Mouse (Mus musculus): ENCODE measurements at regions not wholly inside any gene's neighbourhood (a gene's known extent, or its start where the extent isn't known, plus 50 kb on each side); places are given as distances from the start of the nearest gene placed in this dataset.

DNA sequence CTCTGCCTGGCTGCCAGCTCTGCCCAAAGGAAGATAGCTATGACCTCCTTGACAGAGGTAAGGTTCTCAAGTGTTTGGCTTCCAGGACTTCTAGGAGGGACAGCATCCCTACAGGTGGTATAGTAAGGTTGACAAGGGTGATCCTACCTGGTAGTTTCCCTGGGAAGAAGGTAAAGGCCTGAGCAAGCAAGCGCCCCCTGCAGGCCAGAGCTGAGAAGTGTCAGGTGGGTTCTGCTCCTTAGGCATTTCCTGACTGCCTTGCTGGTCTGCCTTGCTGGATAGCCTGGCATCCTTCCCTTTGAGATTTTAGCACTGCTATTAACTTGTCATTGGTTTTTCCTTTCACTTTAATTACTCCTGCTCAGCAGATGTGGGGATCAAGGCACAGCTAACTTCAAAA lies 70.4 kb upstream of the Camk1g start:
- peak; percentile 28 for TF ChIP-seq CTCF (IDR thresholded peaks at IDR 0.05; ENCODE audit: extremely low read depth, insufficient read depth, low read length)
- TF ChIP-seq POLR2A (IDR thresholded peaks at IDR 0.05; ENCODE audit: extremely low read depth, insufficient read depth, low read length) = no peak

Data from cortical plate, adult 2 months (tissue).